Mouse (Mus musculus) intestine, embryonic 16.5 days (tissue): ENCODE results near the gene Platr17. TPM values are rescaled to one million over a fixed set of nuclear protein-coding genes. Genes with fewer than 3 reads are reported as not detected.
"Not testable (repeated sequence)": the region's sequence is repeated elsewhere in the genome, so short reads cannot be mapped to it uniquely, and the experiment has no call there.

Experiments
- ATAC-seq: fragments of 200-750 bp; cut with Nextera tagmentation; 2 replicates; pipeline ENCODE4 v1.8.0; 2017; ENCODE audit warnings: moderate TSS enrichment, moderate library complexity
- H3K27ac ChIP-seq: fragments of 300-500 bp; sonication (generic); 2 replicates; pipeline ENCODE4 v1.5.1; 2014; ENCODE audit warnings: mild to moderate bottlenecking, low read length
- H3K27me3 ChIP-seq: fragments of 300-500 bp; sonication (generic); replicated peaks from 2 replicates; pipeline ENCODE4 v1.6.1; 2014; ENCODE audit warnings: low read length, control low read depth, mixed read lengths; ENCODE audit not compliant: control insufficient read depth, insufficient read depth
- H3K36me3 ChIP-seq: fragments of 300-500 bp; sonication (generic); 2 replicates; pipeline ENCODE4 v1.6.1; 2014; ENCODE audit warnings: low read length, control low read depth; ENCODE audit not compliant: control insufficient read depth, insufficient read depth
- H3K4me1 ChIP-seq: fragments of 300-500 bp; sonication (generic); 2 replicates; pipeline ENCODE4 v1.6.1; 2014; ENCODE audit warnings: low read length, control low read depth, mixed read lengths; ENCODE audit not compliant: control insufficient read depth, insufficient read depth
- H3K4me2 ChIP-seq: fragments of 300-500 bp; sonication (generic); 2 replicates; pipeline ENCODE4 v1.6.1; 2014; ENCODE audit warnings: low read depth, low read length, control low read depth
- H3K4me3 ChIP-seq: fragments of 300-500 bp; sonication (generic); 2 replicates; pipeline ENCODE4 v1.5.1; 2014; ENCODE audit warnings: mild to moderate bottlenecking, low read length
- H3K9ac ChIP-seq: fragments of 300-500 bp; sonication (generic); 2 replicates; pipeline ENCODE4 v1.6.1; 2014; ENCODE audit warnings: low read depth, low read length
- H3K9me3 ChIP-seq: fragments of 300-500 bp; sonication (generic); 2 replicates; pipeline ENCODE4 v1.6.1; 2016; ENCODE audit warnings: low read length, control low read depth; ENCODE audit not compliant: control insufficient read depth
- WGBS: fragments of 180-500 bp; shearing (Covaris S2); extraction: QIAGEN DNeasy Blood & Tissue Kit; methylation state at CpG from one replicate; pipeline ENCODE4 v1.1.7; 2014; 5-methylcytosine and 5-hydroxymethylcytosine counted together
- polyA plus RNA-seq: library from polyadenylated mRNA; unstranded; fragments of >200 nt; fragmentation: Nextera tagmentation; extraction: Ambion mirVana; gene quantifications from 2 replicates; pipeline ENCODE4 v1.2.1, GENCODE M21; 2015

Platr17 gene
- polyA plus RNA-seq, result 0.40 TPM in 1 of 2 replicates, not detected in the other

GRCm38 (mm10) chr17:33904835-33905234, at the start of gene Platr17:
Gene Platr17, plus strand, starts transcription at chr17:33905135.
- not testable (repeated sequence) for H3K27me3 ChIP-seq, H3K4me3 ChIP-seq, H3K36me3 ChIP-seq, H3K4me2 ChIP-seq, H3K9me3 ChIP-seq, H3K4me1 ChIP-seq, H3K9ac ChIP-seq, ATAC-seq, H3K27ac ChIP-seq
- 33% methylated on average over 4 of the region's 4 CpGs for WGBS

- H3K9me3 ChIP-seq, result no peaks in the 10 kb centered on the region
- no peak overlapping the region for H3K4me2 ChIP-seq
- no peaks in the 10 kb centered on the region for H3K27me3 ChIP-seq
- H3K27ac ChIP-seq, result no peak overlapping the region
- H3K9ac ChIP-seq, result no peak overlapping the region
- 74% methylated on average over 4 of the region's 4 CpGs for WGBS
- no peaks in the 10 kb centered on the region for H3K4me1 ChIP-seq
- H3K36me3 ChIP-seq, result no peaks in the 10 kb centered on the region
- ATAC-seq, result no peak
- no peak overlapping the region for H3K4me3 ChIP-seq
Observed at GRCm38 (mm10) chr17:33857816-33858215, 47.1 kb upstream of the Platr17 start.

GRCm38 (mm10) chr17:33865330-33866030, 39.5 kb upstream of the Platr17 start:
- H3K27me3 ChIP-seq, result no peaks in the 10 kb centered on the region
- WGBS, result 44% methylated on average over 9 of the region's 9 CpGs
- ATAC-seq, result no peak

GRCm38 (mm10) chr17:33873537-33873936, 31.4 kb upstream of the Platr17 start, which contains the start of gene Gm7029:
Gene Gm7029, plus strand, starts transcription at chr17:33873837.
- H3K9me3 ChIP-seq, H3K4me2 ChIP-seq, H3K4me3 ChIP-seq, ATAC-seq, H3K4me1 ChIP-seq, H3K27ac ChIP-seq, H3K9ac ChIP-seq, H3K36me3 ChIP-seq, H3K27me3 ChIP-seq: not testable (repeated sequence)
- WGBS, result 89% methylated on average over 3 of the region's 12 CpGs

More at GRCm38 (mm10) chr17:33865330-33866030, 39.5 kb upstream of the Platr17 start:
- Histone ChIP-seq H3K27ac (no peak overlapping the region), H3K36me3 (no peaks in the 10 kb centered on the region), H3K4me2 (no peak overlapping the region), H3K9ac (no peak overlapping the region), H3K9me3 (no peaks in the 10 kb centered on the region), H3K4me3 (no peak overlapping the region), H3K4me1 (no peaks in the 10 kb centered on the region)

GRCm38 (mm10) chr17:33874411-33874810, 30.5 kb upstream of the Platr17 start:
- H3K9ac ChIP-seq, result no peak overlapping the region
- no peaks in the 10 kb centered on the region for H3K4me1 ChIP-seq
- H3K4me2 ChIP-seq, result no peak overlapping the region
- no peak overlapping the region for H3K27ac ChIP-seq
- 92% methylated on average over 8 of the region's 11 CpGs for WGBS
- H3K9me3 ChIP-seq, result no peaks in the 10 kb centered on the region
- no peaks in the 10 kb centered on the region for H3K36me3 ChIP-seq
- H3K27me3 ChIP-seq, result no peaks in the 10 kb centered on the region
- no peak for ATAC-seq
- no peak overlapping the region for H3K4me3 ChIP-seq

GRCm38 (mm10) chr17:33875797-33876196, 29.1 kb upstream of the Platr17 start:
- not testable (repeated sequence) for H3K9ac ChIP-seq, H3K36me3 ChIP-seq, H3K27ac ChIP-seq, H3K4me1 ChIP-seq, H3K9me3 ChIP-seq, H3K4me3 ChIP-seq, ATAC-seq, H3K4me2 ChIP-seq, H3K27me3 ChIP-seq
- 71% methylated on average over 5 of the region's 5 CpGs for WGBS

- 94% methylated on average over 10 of the region's 11 CpGs for WGBS
Observed at GRCm38 (mm10) chr17:33884320-33884719, 20.6 kb upstream of the Platr17 start.

GRCm38 (mm10) chr17:33887802-33888201, 17.1 kb upstream of the Platr17 start:
- WGBS, result 34% methylated on average over 2 of the region's 2 CpGs
- H3K27me3 ChIP-seq, H3K27ac ChIP-seq, ATAC-seq, H3K4me3 ChIP-seq, H3K4me2 ChIP-seq, H3K9ac ChIP-seq, H3K36me3 ChIP-seq, H3K9me3 ChIP-seq, H3K4me1 ChIP-seq: not testable (repeated sequence)

More at GRCm38 (mm10) chr17:33884320-33884719, 20.6 kb upstream of the Platr17 start:
- not testable (repeated sequence) for H3K27ac ChIP-seq, H3K9me3 ChIP-seq, H3K9ac ChIP-seq, H3K4me2 ChIP-seq, H3K36me3 ChIP-seq, H3K27me3 ChIP-seq, H3K4me1 ChIP-seq, H3K4me3 ChIP-seq, ATAC-seq

- not testable (repeated sequence) for H3K27me3 ChIP-seq, H3K9ac ChIP-seq, H3K9me3 ChIP-seq, H3K36me3 ChIP-seq, H3K27ac ChIP-seq, H3K4me1 ChIP-seq, H3K4me3 ChIP-seq, ATAC-seq
- H3K4me2 ChIP-seq, result 0 out of 2 replicates have a peak overlapping the region, but pooled peaks have one; percentile 19
Observed at GRCm38 (mm10) chr17:33888230-33888629, 16.7 kb upstream of the Platr17 start.
